Mouse (Mus musculus) hematopoietic stem cell, adult 5-6 weeks (primary cell): Measurements from ENCODE around the gene Pcmt1. TPM values are rescaled to one million over a fixed set of nuclear protein-coding genes. Genes with fewer than 3 reads are reported as not detected.

Experiments
- ATAC-seq, 2 experiments: fragments of 125-278 bp in 1 of 2; replicated peaks in 1 of 2; 2 replicates each; pipeline ENCODE4 v1.8.0; 2016 to 2017; ENCODE audit warnings: inconsistent platforms in 2 of 2, mild to moderate bottlenecking in 2 of 2, moderate number of reproducible peaks in 2 of 2, low read depth in 1 of 2, moderate TSS enrichment in 1 of 2; ENCODE audit not compliant: low FRiP score in 2 of 2, poor library complexity in 2 of 2, severe bottlenecking in 2 of 2, insufficient read depth in 1 of 2, low TSS enrichment in 1 of 2
- total RNA-seq: library from RNA; stranded (forward); fragments of 172-1452, 232-1000 nt; gene quantifications from 2 replicates; pipeline ENCODE4 v1.2.3, GENCODE M21; 2017

Pcmt1 gene
- total RNA-seq, 1 experiment from 2014 or later, result 75.1 TPM

DNA sequence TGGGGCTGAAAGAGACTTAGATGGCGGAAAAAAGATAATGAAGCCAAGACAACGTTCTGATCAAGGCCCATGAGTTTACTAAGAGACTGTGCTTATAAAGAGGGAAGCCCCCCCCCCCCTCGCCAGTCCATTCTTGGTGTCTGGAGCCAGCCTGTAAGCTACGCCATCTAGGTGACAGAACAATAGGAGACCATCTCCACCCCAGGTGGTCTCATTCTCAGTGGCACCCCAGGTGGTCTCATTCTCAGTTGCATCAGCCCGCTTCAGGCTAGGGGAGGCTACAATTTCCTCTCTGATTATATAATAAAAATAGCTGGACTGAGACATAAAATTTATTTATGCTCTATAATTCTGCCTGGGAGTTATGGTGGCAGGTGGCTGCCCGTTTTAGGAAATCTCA, 69.3 kb downstream of the Pcmt1 start:
- no peak for ATAC-seq

DNA sequence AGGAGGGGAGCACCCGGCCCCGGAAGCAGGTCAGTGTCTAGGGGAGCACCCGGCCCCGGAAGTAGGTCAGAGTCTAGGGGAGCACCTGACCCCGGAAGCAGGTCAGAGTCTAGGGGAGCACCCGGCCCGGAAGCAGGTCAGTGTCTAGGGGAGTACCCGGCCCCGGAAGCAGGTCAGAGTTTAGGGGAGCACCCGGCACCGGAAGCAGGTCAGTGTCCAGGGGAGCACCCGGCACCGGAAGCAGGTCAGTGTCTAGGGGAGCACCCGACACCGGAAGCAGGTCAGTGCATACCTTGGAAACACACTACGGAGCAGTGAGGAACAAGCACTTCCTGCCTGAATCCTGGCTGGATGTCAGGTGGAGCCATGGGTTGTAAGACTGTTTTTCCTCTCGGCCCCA, 72.3 kb downstream of the Pcmt1 start:
- ATAC-seq, result no peak

GRCm38 (mm10) chr10:7606437-7606836, 74.5 kb downstream of the Pcmt1 start:
- no peak for ATAC-seq

DNA sequence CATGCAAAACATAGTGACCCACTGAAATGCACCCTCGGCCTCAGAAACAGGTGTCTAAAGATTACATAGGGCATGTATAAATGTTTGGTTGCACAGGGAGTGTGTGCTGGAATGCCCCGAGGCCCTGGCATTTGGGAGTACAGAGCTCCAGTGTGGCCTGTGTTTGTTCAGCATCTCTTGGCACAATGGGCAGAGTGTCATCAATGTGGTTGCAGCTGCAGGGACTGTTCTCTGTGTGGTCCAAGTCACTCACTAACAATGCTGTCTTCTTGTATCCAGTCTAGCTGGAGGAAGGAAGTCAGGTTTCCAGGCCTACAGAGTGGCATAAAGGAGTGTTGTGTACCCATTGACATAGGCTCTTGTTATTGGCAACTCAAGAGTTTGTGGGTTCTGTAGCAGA, 75.8 kb downstream of the Pcmt1 start:
- no peak for ATAC-seq

DNA sequence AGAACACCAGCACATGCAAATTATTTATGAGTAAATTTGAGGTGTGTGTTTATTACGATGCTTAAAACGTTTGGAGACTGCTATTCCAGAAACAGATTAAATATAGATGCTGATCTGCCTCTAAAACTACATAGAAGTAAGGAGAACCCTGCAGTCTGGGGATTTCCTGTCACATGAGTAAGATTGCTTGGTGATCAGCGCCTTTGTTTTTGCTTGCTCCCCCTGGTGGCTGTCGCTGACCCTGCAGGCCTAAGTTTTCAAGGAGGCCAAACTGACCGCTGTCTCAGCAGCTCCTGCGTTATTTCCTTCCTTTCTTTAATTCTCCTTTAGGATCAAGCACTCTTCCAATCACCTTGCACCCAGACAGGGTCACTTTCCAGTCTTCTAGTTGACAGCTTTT, 80.3 kb downstream of the Pcmt1 start:
- ATAC-seq, result peak; percentile 74 to 90; a peak in 3 of 4 replicates

GRCm38 (mm10) chr10:7598177-7598576, 82.8 kb downstream of the Pcmt1 start:
- peak in 1 of 2 experiments; percentile 71; a peak in 1 of 4 replicates for ATAC-seq

DNA sequence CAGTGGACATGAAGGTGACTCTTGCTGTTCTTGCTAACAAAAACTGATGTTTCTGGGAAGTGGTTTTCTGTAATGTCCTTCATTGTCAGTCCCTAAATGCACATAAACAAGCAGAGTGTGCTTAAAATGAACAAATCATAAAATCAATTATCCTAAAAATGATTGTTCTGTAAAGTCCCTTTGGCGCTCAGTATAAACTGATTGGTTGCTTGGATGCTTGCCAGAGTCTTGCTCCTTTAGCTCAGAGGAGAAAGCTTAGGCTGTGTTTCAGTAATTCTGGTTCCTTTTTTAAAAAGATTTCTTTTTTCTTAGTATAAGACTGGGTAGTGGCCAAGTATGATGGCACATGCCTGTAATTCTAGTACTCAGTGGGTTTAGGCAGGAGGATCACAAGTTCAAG, 84.7 kb downstream of the Pcmt1 start:
- no peak for ATAC-seq

DNA sequence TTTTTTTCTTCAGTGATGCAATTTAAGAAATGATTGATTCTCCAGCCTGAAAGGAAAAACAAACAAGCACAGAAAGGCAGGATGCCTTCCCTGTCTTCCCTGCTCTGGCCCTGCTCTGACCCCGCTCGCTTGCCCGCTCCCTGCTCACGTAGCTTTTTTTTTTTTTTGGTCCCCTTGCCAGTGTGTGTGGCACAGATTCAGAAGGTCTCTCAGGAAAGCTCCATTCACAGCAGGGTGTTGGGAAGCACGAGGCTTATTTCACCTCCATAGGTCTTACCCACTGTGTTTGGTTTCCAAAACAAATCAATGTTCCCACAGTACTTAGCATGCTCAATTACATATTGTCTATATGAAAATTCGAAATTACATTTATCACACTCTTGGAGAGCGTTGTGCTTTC, 86.1 kb downstream of the Pcmt1 start:
- no peak for ATAC-seq

DNA sequence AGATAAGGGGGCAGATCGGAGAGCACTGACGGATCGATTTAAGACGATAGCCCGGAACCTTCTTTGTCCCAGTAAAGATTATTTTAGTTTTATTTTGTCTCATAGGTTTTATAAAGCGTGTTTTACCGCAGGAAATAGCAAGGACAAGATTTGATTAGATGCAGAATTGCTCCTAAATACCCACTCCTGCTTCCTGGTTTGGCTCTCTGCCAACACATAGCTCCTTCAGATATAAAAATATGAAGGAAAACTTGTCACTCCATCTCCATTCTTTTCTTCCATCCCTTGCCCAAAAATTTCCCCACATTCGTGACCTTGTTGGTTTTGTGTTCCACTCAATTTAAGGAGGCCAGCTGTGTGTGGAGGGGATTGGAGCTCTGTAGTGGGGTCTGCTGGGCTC, 90.1 kb downstream of the Pcmt1 start:
- no peak for ATAC-seq

- 0 out of 4 replicates have a peak, but pooled peaks of 1 of the 2 experiments have one; percentile 4 for ATAC-seq
These were observed 90.7 kb downstream of the Pcmt1 start for GRCm38 (mm10) chr10:7590234-7590689.

- peak; percentile 94 to 99 for ATAC-seq
These were observed 91.2 kb downstream of the Pcmt1 start, which contains the start of gene Lrp11 for GRCm38 (mm10) chr10:7589592-7590233. Lrp11 (plus strand) TSS chr10:7589800.

- no peak for ATAC-seq
These were observed 94.2 kb downstream of the Pcmt1 start for GRCm38 (mm10) chr10:7586771-7587170.

- no peak for ATAC-seq
These were observed 97.9 kb downstream of the Pcmt1 start for GRCm38 (mm10) chr10:7582891-7583557.

GRCm38 (mm10) chr10:7582157-7582890, 98.6 kb downstream of the Pcmt1 start:
- peak; percentile 80 to 93 for ATAC-seq

- no peak for ATAC-seq
These were observed 99.5 kb downstream of the Pcmt1 start for GRCm38 (mm10) chr10:7581401-7581800.
